In genomic region chr5:139838476-139838892, GRCm38 (mm10) we compare ENCODE assay signal across 7 mouse cellular contexts. TPM values are rescaled to one million over a fixed set of nuclear protein-coding genes. Genes with fewer than 3 reads are reported as not detected.
A peak's percentile ranks its signal among the peaks of the same experiment; 100 is the strongest.
DNase-seq lines count a peak whose midpoint lies in the region; ATAC-seq and TF ChIP-seq lines count a peak whose summit lies in the region.

No protein-coding gene starts in this region.

- no peak overlapping the region for H3K4me2 ChIP-seq in embryonic facial prominence, embryonic 13.5 days
- H3K4me2 ChIP-seq in hindbrain, embryonic 15.5 days, result no peak overlapping the region
- no peak overlapping the region for H3K4me2 ChIP-seq in limb, embryonic 14.5 days (replicated peaks; ENCODE audit: low read depth, low read length, severe bottlenecking)
- no peak overlapping the region for H3K4me2 ChIP-seq in neural tube, embryonic 14.5 days (ENCODE audit: low read depth, low read length)

- no peaks in the 10 kb centered on the region for H3K36me3 ChIP-seq in embryonic facial prominence, embryonic 13.5 days
- no peaks in the 10 kb centered on the region for H3K36me3 ChIP-seq in hindbrain, embryonic 15.5 days
- H3K36me3 ChIP-seq in limb, embryonic 14.5 days (ENCODE audit: control insufficient read depth, insufficient read depth, low read length), result no peaks in the 10 kb centered on the region
- no peaks in the 10 kb centered on the region for H3K36me3 ChIP-seq in neural tube, embryonic 14.5 days (ENCODE audit: control insufficient read depth, insufficient read depth, low read length)

- no peak overlapping the region for H3K27ac ChIP-seq in embryonic facial prominence, embryonic 13.5 days
- H3K27ac ChIP-seq in hindbrain, embryonic 15.5 days (replicated peaks), result no peak overlapping the region
- no peak overlapping the region for H3K27ac ChIP-seq in limb, embryonic 14.5 days (replicated peaks; ENCODE audit: low read depth, low read length)
- no peak overlapping the region for H3K27ac ChIP-seq in neural tube, embryonic 14.5 days (ENCODE audit: low read depth, low read length)

- H3K4me1 ChIP-seq in embryonic facial prominence, embryonic 13.5 days, result no peaks in the 10 kb centered on the region
- no peaks in the 10 kb centered on the region for H3K4me1 ChIP-seq in hindbrain, embryonic 15.5 days (replicated peaks)
- no peaks in the 10 kb centered on the region for H3K4me1 ChIP-seq in limb, embryonic 14.5 days (ENCODE audit: control insufficient read depth, insufficient read depth, low read length)
- no peaks in the 10 kb centered on the region for H3K4me1 ChIP-seq in neural tube, embryonic 14.5 days (ENCODE audit: control insufficient read depth, insufficient read depth, low read length)

- WGBS in embryonic facial prominence, embryonic 13.5 days, result 20% methylated on average over 2 of the region's 2 CpGs
- 11% methylated on average over 2 of the region's 2 CpGs for WGBS in hindbrain, embryonic 15.5 days
- 12% methylated on average over 2 of the region's 2 CpGs for WGBS in limb, embryonic 14.5 days
- 16% methylated on average over 2 of the region's 2 CpGs for WGBS in neural tube, embryonic 14.5 days

- TF ChIP-seq POLR2A in limb, embryonic 14.5 days (IDR thresholded peaks at IDR 0.05; ENCODE audit: borderline replicate concordance, extremely low read depth, insufficient read depth, insufficient read length), result no peak

- H3K9me3 ChIP-seq in embryonic facial prominence, embryonic 13.5 days, result no peaks in the 10 kb centered on the region
- no peaks in the 10 kb centered on the region for H3K9me3 ChIP-seq in hindbrain, embryonic 15.5 days
- H3K9me3 ChIP-seq in limb, embryonic 14.5 days (ENCODE audit: control insufficient read depth, low read length), result no peaks in the 10 kb centered on the region
- H3K9me3 ChIP-seq in neural tube, embryonic 14.5 days (ENCODE audit: control insufficient read depth, low read length), result no peaks in the 10 kb centered on the region

- H3K27me3 ChIP-seq in embryonic facial prominence, embryonic 13.5 days, result no peaks in the 10 kb centered on the region
- no peaks in the 10 kb centered on the region for H3K27me3 ChIP-seq in hindbrain, embryonic 15.5 days
- H3K27me3 ChIP-seq in limb, embryonic 14.5 days (ENCODE audit: control insufficient read depth, insufficient read depth, low read length), result no peaks in the 10 kb centered on the region
- H3K27me3 ChIP-seq in neural tube, embryonic 14.5 days (ENCODE audit: control insufficient read depth, insufficient read depth, low read length), result no peaks in the 10 kb centered on the region

- H3K4me3 ChIP-seq in embryonic facial prominence, embryonic 13.5 days, result no peak overlapping the region
- H3K4me3 ChIP-seq in hindbrain, embryonic 15.5 days, result no peak overlapping the region
- no peak overlapping the region for H3K4me3 ChIP-seq in limb, embryonic 14.5 days (replicated peaks; ENCODE audit: low read length)
- no peak overlapping the region for H3K4me3 ChIP-seq in neural tube, embryonic 14.5 days (ENCODE audit: low read depth, low read length)

- peak; percentile 34; the same call in 1 of the 2 replicates for ATAC-seq in embryonic facial prominence, embryonic 13.5 days (ENCODE audit: insufficient number of reproducible peaks, insufficient read depth, low FRiP score, low TSS enrichment, low read depth)
- peak; percentile 38; the same call in 1 of the 2 replicates for ATAC-seq in hindbrain, embryonic 15.5 days (ENCODE audit: low FRiP score, low read depth)
- peak; percentile 47; the same call in 1 of the 2 replicates for ATAC-seq in limb, embryonic 14.5 days (ENCODE audit: low FRiP score, low read depth)
- ATAC-seq in neural tube, embryonic 14.5 days (ENCODE audit: low read depth), result peak; percentile 65

- peak; percentile 34 to 69 for DNase-seq in right cerebral cortex, adult 2 months (ENCODE audit: low spot score in 2 of 2)
- no peak for DNase-seq in right cerebral cortex, postnatal 36 days (ENCODE audit: low spot score in 2 of 2)
- peak; percentile 83 for DNase-seq in adrenal gland, postnatal 14 days
- DNase-seq in limb, embryonic 14.5 days (ENCODE audit: low spot score), result peak; percentile 77

- H3K9ac ChIP-seq in embryonic facial prominence, embryonic 13.5 days, result no peak overlapping the region
- H3K9ac ChIP-seq in hindbrain, embryonic 15.5 days, result no peak overlapping the region
- H3K9ac ChIP-seq in limb, embryonic 14.5 days (ENCODE audit: low read depth, low read length, severe bottlenecking), result no peak overlapping the region
- no peak overlapping the region for H3K9ac ChIP-seq in neural tube, embryonic 14.5 days (replicated peaks; ENCODE audit: low read depth, low read length)

RNA-seq across cellular contexts. Expression of gene Psmg3, which starts 11.8 kb away (rescaled TPM):
- total RNA-seq in adrenal gland, postnatal 14 days (2021), result 14.7 and 18.3 TPM in 2 replicates
- 59.8 and 65.4 TPM in 2 replicates for polyA plus RNA-seq in embryonic facial prominence, embryonic 13.5 days (2015; fragmentation: Nextera tagmentation; extraction: Ambion mirVana)
- 67.4 and 71.0 TPM in 2 replicates for polyA plus RNA-seq in hindbrain, embryonic 15.5 days (2015; fragmentation: Nextera tagmentation; extraction: Ambion mirVana)
- polyA plus RNA-seq in limb, embryonic 14.5 days (2012; rRNA removed), result 47.8 and 51.8 TPM in 2 replicates
- 65.6 and 69.0 TPM in 2 replicates for polyA plus RNA-seq in limb, embryonic 14.5 days (2014; fragmentation: Nextera tagmentation; extraction: Ambion mirVana)
- 71.1 TPM in 2 replicates for polyA plus RNA-seq in neural tube, embryonic 14.5 days (2014; fragmentation: Nextera tagmentation; extraction: Ambion mirVana)

RNA-seq across cellular contexts. Expression of gene Gm26938, which starts 12.3 kb away (rescaled TPM):
- not detected in 2 replicates for total RNA-seq in adrenal gland, postnatal 14 days (2021)
- 0.90 TPM in 1 of 2 replicates, not detected in the other for polyA plus RNA-seq in embryonic facial prominence, embryonic 13.5 days (2015; fragmentation: Nextera tagmentation; extraction: Ambion mirVana)
- polyA plus RNA-seq in hindbrain, embryonic 15.5 days (2015; fragmentation: Nextera tagmentation; extraction: Ambion mirVana), result not detected in 2 replicates
- not detected in 2 replicates for polyA plus RNA-seq in limb, embryonic 14.5 days (2012; rRNA removed)
- not detected in 2 replicates for polyA plus RNA-seq in limb, embryonic 14.5 days (2014; fragmentation: Nextera tagmentation; extraction: Ambion mirVana)
- polyA plus RNA-seq in neural tube, embryonic 14.5 days (2014; fragmentation: Nextera tagmentation; extraction: Ambion mirVana), result not detected in 2 replicates

RNA-seq across cellular contexts. Expression of gene Tmem184a, which starts 18.8 kb away (rescaled TPM):
- total RNA-seq in adrenal gland, postnatal 14 days (2021), result 0.56 and 0.89 TPM in 2 replicates
- 2.3 and 2.7 TPM in 2 replicates for polyA plus RNA-seq in embryonic facial prominence, embryonic 13.5 days (2015; fragmentation: Nextera tagmentation; extraction: Ambion mirVana)
- 0.12 and 0.18 TPM in 2 replicates for polyA plus RNA-seq in hindbrain, embryonic 15.5 days (2015; fragmentation: Nextera tagmentation; extraction: Ambion mirVana)
- polyA plus RNA-seq in limb, embryonic 14.5 days (2012; rRNA removed), result 4.8 and 5.9 TPM in 2 replicates
- 5.7 and 6.1 TPM in 2 replicates for polyA plus RNA-seq in limb, embryonic 14.5 days (2014; fragmentation: Nextera tagmentation; extraction: Ambion mirVana)
- 0.23 TPM in 1 of 2 replicates, not detected in the other for polyA plus RNA-seq in neural tube, embryonic 14.5 days (2014; fragmentation: Nextera tagmentation; extraction: Ambion mirVana)

RNA-seq across cellular contexts. Expression of gene Mafk, which starts 47.2 kb away (rescaled TPM):
- total RNA-seq in adrenal gland, postnatal 14 days (2021), result 25.1 and 29.8 TPM in 2 replicates
- polyA plus RNA-seq in embryonic facial prominence, embryonic 13.5 days (2015; fragmentation: Nextera tagmentation; extraction: Ambion mirVana), result 8.7 and 9.6 TPM in 2 replicates
- polyA plus RNA-seq in hindbrain, embryonic 15.5 days (2015; fragmentation: Nextera tagmentation; extraction: Ambion mirVana), result 11.7 and 13.5 TPM in 2 replicates
- 6.7 and 7.3 TPM in 2 replicates for polyA plus RNA-seq in limb, embryonic 14.5 days (2012; rRNA removed)
- 6.2 and 6.6 TPM in 2 replicates for polyA plus RNA-seq in limb, embryonic 14.5 days (2014; fragmentation: Nextera tagmentation; extraction: Ambion mirVana)
- 5.7 and 8.9 TPM in 2 replicates for polyA plus RNA-seq in neural tube, embryonic 14.5 days (2014; fragmentation: Nextera tagmentation; extraction: Ambion mirVana)

Comparison
In these comparisons a context has a peak if more than half of its experiments do, and no peak if none do; other contexts are left out.
1. DNase-seq: peak in right cerebral cortex, adult 2 months (2 of 2), adrenal gland, postnatal 14 days (single experiment) and limb, embryonic 14.5 days (single experiment); none in right cerebral cortex, postnatal 36 days (0 of 2).
2. Peak in every context shown above with its lines, with median percentiles within 50 percentile points of each other: ATAC-seq.